Mouse (Mus musculus): ENCODE data around the gene Cope. TPM values are rescaled to one million over a fixed set of nuclear protein-coding genes. Genes with fewer than 3 reads are reported as not detected.

Cope gene
- polyA plus RNA-seq, 1 experiment, result 497 TPM

GRCm38 (mm10) chr8:70347860-70348420, 45.6 kb downstream of the Cope start:
- DNase-seq (ENCODE audit: low read depth), result no peak

- no peak for DNase-seq (ENCODE audit: low read depth)
Observed at GRCm38 (mm10) chr8:70351035-70351999, 49.0 kb downstream of the Cope start.

GRCm38 (mm10) chr8:70352000-70352384, 49.7 kb downstream of the Cope start:
- no peak for DNase-seq (ENCODE audit: low read depth)

GRCm38 (mm10) chr8:70352657-70353151, 50.4 kb downstream of the Cope start:
- no peak for DNase-seq (ENCODE audit: low read depth)

GRCm38 (mm10) chr8:70353194-70353817, 51.0 kb downstream of the Cope start, which contains the start of gene Upf1:
TSS of gene Upf1 (minus strand) at chr8:70353278.
- DNase-seq (ENCODE audit: low read depth), result peak; percentile 58

GRCm38 (mm10) chr8:70354004-70354403, 51.7 kb downstream of the Cope start:
- no peak for DNase-seq (ENCODE audit: low read depth)

GRCm38 (mm10) chr8:70356111-70356510, 53.8 kb downstream of the Cope start:
- no peak for DNase-seq (ENCODE audit: low read depth)

GRCm38 (mm10) chr8:70359411-70359810, 57.1 kb downstream of the Cope start:
- DNase-seq (ENCODE audit: low read depth), result no peak

GRCm38 (mm10) chr8:70360769-70361168, 58.5 kb downstream of the Cope start:
- no peak for DNase-seq (ENCODE audit: low read depth)

GRCm38 (mm10) chr8:70361484-70362032, 59.2 kb downstream of the Cope start:
- DNase-seq (ENCODE audit: low read depth), result no peak

Other genes with a start within 250 kb of the Cope start
- 1.1 and 2.1 TPM in 2 replicates for gene Tm6sf2, start 229.6 kb upstream of the Cope start, polyA plus RNA-seq (2012; rRNA removed)
- gene Hapln4, start 219.1 kb upstream of the Cope start, polyA plus RNA-seq (2012; rRNA removed), result 0.09 and 0.14 TPM in 2 replicates
- 0.32 and 1.6 TPM in 2 replicates for gene Ncan, start 181.6 kb upstream of the Cope start, polyA plus RNA-seq (2012; rRNA removed)
- 16.6 and 20.4 TPM in 2 replicates for gene Nr2c2ap, start 171.2 kb upstream of the Cope start, polyA plus RNA-seq (2012; rRNA removed)
- gene Rfxank, start 163.4 kb upstream of the Cope start, polyA plus RNA-seq (2012; rRNA removed), result 23.4 and 23.8 TPM in 2 replicates
- 80.1 and 103 TPM in 2 replicates for gene Borcs8, start 163.0 kb upstream of the Cope start, polyA plus RNA-seq (2012; rRNA removed)
- 0.08 and 0.36 TPM in 2 replicates for gene Mef2b, start 162.8 kb upstream of the Cope start, polyA plus RNA-seq (2012; rRNA removed)
- 73.5 and 96.4 TPM in 2 replicates for gene Tmem161a, start 130.2 kb upstream of the Cope start, polyA plus RNA-seq (2012; rRNA removed)
- 33.9 and 43.1 TPM in 2 replicates for gene Slc25a42, start 90.2 kb upstream of the Cope start, polyA plus RNA-seq (2012; rRNA removed)
- gene Sugp2, start 68.3 kb upstream of the Cope start, polyA plus RNA-seq (2012; rRNA removed), result 31.4 and 42.5 TPM in 2 replicates
- gene Armc6, start 68.1 kb upstream of the Cope start, polyA plus RNA-seq (2012; rRNA removed), result 12.0 and 14.1 TPM in 2 replicates
- 55.2 and 64.2 TPM in 2 replicates for gene Homer3, start 19.7 kb upstream of the Cope start, polyA plus RNA-seq (2012; rRNA removed)
- 54.0 and 54.2 TPM in 2 replicates for gene Ddx49, start within 50 bp of the Cope start, polyA plus RNA-seq (2012; rRNA removed)
- gene Cers1, start 13.3 kb downstream of the Cope start, polyA plus RNA-seq (2012; rRNA removed), result 0.86 and 1.9 TPM in 2 replicates
- gene Gdf1, start 27.3 kb downstream of the Cope start, polyA plus RNA-seq (2012; rRNA removed), result 0.43 TPM in 1 of 2 replicates, not detected in the other
- gene Upf1, start 50.8 kb downstream of the Cope start, polyA plus RNA-seq (2012; rRNA removed), result 20.1 and 34.5 TPM in 2 replicates
- 1.7 and 4.6 TPM in 2 replicates for gene Comp, start 71.0 kb downstream of the Cope start, polyA plus RNA-seq (2012; rRNA removed)
- gene Crtc1, start 137.1 kb downstream of the Cope start, polyA plus RNA-seq (2012; rRNA removed), result 19.9 and 27.6 TPM in 2 replicates
- 48.4 and 50.6 TPM in 2 replicates for gene Klhl26, start 174.4 kb downstream of the Cope start, polyA plus RNA-seq (2012; rRNA removed)
- 0.35 and 0.53 TPM in 2 replicates for gene Tmem59l, start 184.8 kb downstream of the Cope start, polyA plus RNA-seq (2012; rRNA removed)
- 5.5 and 6.9 TPM in 2 replicates for gene Crlf1, start 190.6 kb downstream of the Cope start, polyA plus RNA-seq (2012; rRNA removed)
- gene Rex1bd, start 204.2 kb downstream of the Cope start, polyA plus RNA-seq (2012; rRNA removed), result 202 and 238 TPM in 2 replicates
- 662 and 697 TPM in 2 replicates for gene Uba52, start 208.3 kb downstream of the Cope start, polyA plus RNA-seq (2012; rRNA removed)
- 399 and 446 TPM in 2 replicates for gene Fkbp8, start 225.2 kb downstream of the Cope start, polyA plus RNA-seq (2012; rRNA removed)
- 92.8 and 107 TPM in 2 replicates for gene Kxd1, start 225.4 kb downstream of the Cope start, polyA plus RNA-seq (2012; rRNA removed)
- 18.4 and 23.9 TPM in 2 replicates for gene Ell, start 236.9 kb downstream of the Cope start, polyA plus RNA-seq (2012; rRNA removed)